In genomic region chr13:30046061-30046460, GRCm38 (mm10) we compare ENCODE assay signal across 17 mouse cellular contexts.
A peak's percentile ranks its signal among the peaks of the same experiment; 100 is the strongest.
DNase-seq lines count a peak whose midpoint lies in the region; ATAC-seq and TF ChIP-seq lines count a peak whose summit lies in the region.
"Had no signal": no experiment of that assay in that cellular context is flagged by ENCODE, and none has a peak within 500 bp of the region (broad histone marks: within the 10 kb centered on the region; RNA-seq: fewer than 3 reads in every experiment).

No protein-coding gene starts in this region.

- 74% methylated on average over 15 of the region's 15 CpGs for WGBS in hindbrain, embryonic 13.5 days
- 74% methylated on average over 12 of the region's 15 CpGs for WGBS in hindbrain, embryonic 11.5 days
- WGBS in hindbrain, postnatal 0 days: 72% methylated on average over 15 of the region's 15 CpGs

- H3K27ac ChIP-seq in hindbrain, embryonic 13.5 days: no peak overlapping the region
- H3K27ac ChIP-seq in hindbrain, embryonic 11.5 days (ENCODE audit: low read depth, low read length): no peak overlapping the region
- H3K27ac ChIP-seq in hindbrain, postnatal 0 days: no peak overlapping the region
- H3K27ac ChIP-seq: midbrain, embryonic 12.5 days had no signal

- H3K4me2 ChIP-seq in hindbrain, embryonic 13.5 days: 0 out of 2 replicates have a peak overlapping the region, but pooled peaks have one; percentile 15
- H3K4me2 ChIP-seq in hindbrain, embryonic 11.5 days (replicated peaks; ENCODE audit: low read depth, low read length): no peak overlapping the region
- no peak overlapping the region for H3K4me2 ChIP-seq in hindbrain, postnatal 0 days (ENCODE audit: low read depth, low read length)
- H3K4me2 ChIP-seq: heart, embryonic 11.5 days; midbrain, embryonic 12.5 days had no signal

- peak; percentile 82 for ATAC-seq in hindbrain, embryonic 13.5 days (ENCODE audit: low FRiP score)
- no peak for ATAC-seq in hindbrain, embryonic 11.5 days (ENCODE audit: low FRiP score)
- peak; percentile 80 for ATAC-seq in hindbrain, postnatal 0 days

- no peaks in the 10 kb centered on the region for H3K36me3 ChIP-seq in hindbrain, embryonic 13.5 days
- no peaks in the 10 kb centered on the region for H3K36me3 ChIP-seq in hindbrain, embryonic 11.5 days (ENCODE audit: control insufficient read depth, insufficient read depth, low read length)
- H3K36me3 ChIP-seq in hindbrain, postnatal 0 days (ENCODE audit: insufficient read depth, low read length): no peaks in the 10 kb centered on the region
- H3K36me3 ChIP-seq: midbrain, embryonic 12.5 days had no signal

- H3K4me1 ChIP-seq in hindbrain, embryonic 13.5 days (replicated peaks): no peaks in the 10 kb centered on the region
- H3K4me1 ChIP-seq in hindbrain, embryonic 11.5 days (replicated peaks; ENCODE audit: control insufficient read depth, insufficient read depth, low read length): no peaks in the 10 kb centered on the region
- no peaks in the 10 kb centered on the region for H3K4me1 ChIP-seq in hindbrain, postnatal 0 days (ENCODE audit: insufficient read depth, low read length)
- H3K4me1 ChIP-seq: midbrain, embryonic 12.5 days had no signal

- H3K27me3 ChIP-seq in hindbrain, embryonic 13.5 days: no peaks in the 10 kb centered on the region
- H3K27me3 ChIP-seq in hindbrain, embryonic 11.5 days (ENCODE audit: control insufficient read depth, insufficient read depth, low read length): no peaks in the 10 kb centered on the region
- no peaks in the 10 kb centered on the region for H3K27me3 ChIP-seq in hindbrain, postnatal 0 days (ENCODE audit: insufficient read depth, low read length)
- H3K27me3 ChIP-seq: midbrain, embryonic 12.5 days had no signal

- no peak for DNase-seq in hindbrain, embryonic 11.5 days (ENCODE audit: low spot score)
- peak; percentile 27 to 36 for DNase-seq in right cerebral cortex, postnatal 10 days (ENCODE audit: low spot score in 2 of 2)
- no peak for DNase-seq in right cerebral cortex, postnatal 4 days
- peak; percentile 33 for DNase-seq in hindbrain, postnatal 0 days (ENCODE audit: low spot score)
- no peak for DNase-seq in cerebellum, postnatal 25 days
- no peak for DNase-seq in adrenal gland, postnatal 36 days
- DNase-seq: cerebellum, adult 9-11 months; gastrocnemius, postnatal 25 days; heart, postnatal 14 days; kidney, adult 9 months; kidney, postnatal 36 days; lung, adult 18-20 months; lung, postnatal 36 days; thymus, adult 18-20 months had no signal

- no peak overlapping the region for H3K4me3 ChIP-seq in hindbrain, embryonic 13.5 days
- no peak overlapping the region for H3K4me3 ChIP-seq in hindbrain, embryonic 11.5 days (ENCODE audit: low read depth, low read length)
- no peak overlapping the region for H3K4me3 ChIP-seq in hindbrain, postnatal 0 days (ENCODE audit: low read length)
- H3K4me3 ChIP-seq: midbrain, embryonic 12.5 days had no signal

- H3K9ac ChIP-seq in hindbrain, embryonic 13.5 days: no peak overlapping the region
- no peak overlapping the region for H3K9ac ChIP-seq in hindbrain, embryonic 11.5 days (ENCODE audit: low read depth, low read length)
- no peak overlapping the region for H3K9ac ChIP-seq in hindbrain, postnatal 0 days (replicated peaks; ENCODE audit: low read length)
- H3K9ac ChIP-seq: midbrain, embryonic 12.5 days had no signal

- no peaks in the 10 kb centered on the region for H3K9me3 ChIP-seq in hindbrain, embryonic 13.5 days
- no peaks in the 10 kb centered on the region for H3K9me3 ChIP-seq in hindbrain, embryonic 11.5 days (ENCODE audit: control insufficient read depth, low read length)
- H3K9me3 ChIP-seq in hindbrain, postnatal 0 days (ENCODE audit: low read length): no peaks in the 10 kb centered on the region
- H3K9me3 ChIP-seq: midbrain, embryonic 12.5 days had no signal

- no peak for TF ChIP-seq CTCF in hindbrain, postnatal 0 days (IDR thresholded peaks at IDR 0.05; ENCODE audit: low read depth)

Comparison
In these comparisons a context has a peak if more than half of its experiments do, and no peak if none do; other contexts are left out.
1. DNase-seq: peak in right cerebral cortex, postnatal 10 days (2 of 2) and hindbrain, postnatal 0 days (single experiment); none in hindbrain, embryonic 11.5 days (single experiment), right cerebral cortex, postnatal 4 days (single experiment), cerebellum, postnatal 25 days (0 of 2) and adrenal gland, postnatal 36 days (0 of 2).